Mouse (Mus musculus) liver, embryonic 12.5 days (tissue): ENCODE data around the gene Rnf26. TPM values are rescaled to one million over a fixed set of nuclear protein-coding genes. Genes with fewer than 3 reads are reported as not detected.
"Not testable (repeated sequence)": the region's sequence is repeated elsewhere in the genome, so short reads cannot be mapped to it uniquely, and the experiment has no call there.

Source experiments
- ATAC-seq: fragments of 200-750 bp; cut with Nextera tagmentation; 2 replicates; pipeline ENCODE4 v1.8.0; 2017; ENCODE audit warnings: moderate number of reproducible peaks, mild to moderate bottlenecking, moderate library complexity
- H3K27ac ChIP-seq: fragments of 300-500 bp; sonication (generic); 2 replicates; pipeline ENCODE4 v1.5.1; 2016; ENCODE audit warnings: mild to moderate bottlenecking
- H3K27me3 ChIP-seq: fragments of 300-500 bp; sonication (generic); replicated peaks from 2 replicates; pipeline ENCODE4 v1.6.1; 2016; ENCODE audit warnings: mild to moderate bottlenecking, moderate library complexity
- H3K36me3 ChIP-seq: fragments of 300-500 bp; sonication (generic); 2 replicates; pipeline ENCODE4 v1.6.1; 2016; ENCODE audit warnings: mild to moderate bottlenecking, moderate library complexity
- H3K4me1 ChIP-seq: fragments of 300-500 bp; sonication (generic); 2 replicates; pipeline ENCODE4 v1.6.1; 2016
- H3K4me2 ChIP-seq: fragments of 300-500 bp; sonication (generic); 2 replicates; pipeline ENCODE4 v1.6.1; 2016; ENCODE audit warnings: mild to moderate bottlenecking, moderate library complexity
- H3K4me3 ChIP-seq: fragments of 300-500 bp; sonication (generic); 2 replicates; pipeline ENCODE4 v1.5.1; 2016; ENCODE audit warnings: mild to moderate bottlenecking, moderate library complexity
- H3K9ac ChIP-seq: fragments of 300-500 bp; sonication (generic); 2 replicates; pipeline ENCODE4 v1.6.1; 2016; ENCODE audit warnings: mild to moderate bottlenecking, moderate library complexity
- H3K9me3 ChIP-seq: fragments of 300-500 bp; sonication (generic); replicated peaks from 2 replicates; pipeline ENCODE4 v1.6.1; 2016; ENCODE audit warnings: mild to moderate bottlenecking, moderate library complexity
- WGBS: fragments of 180-500 bp; shearing (Covaris S2); methylation state at CpG from one replicate; pipeline ENCODE4 v1.1.7; 2016; ENCODE audit not compliant: insufficient replicate concordance; 5-methylcytosine and 5-hydroxymethylcytosine counted together
- polyA plus RNA-seq: library from polyadenylated mRNA; unstranded; fragments of >200 nt; fragmentation: Nextera tagmentation; extraction: Ambion mirVana; gene quantifications from 2 replicates; pipeline ENCODE4 v1.2.1, GENCODE M21; 2016

The Rnf26 gene
- polyA plus RNA-seq, 1 experiment from 2014 or later: 58.7 TPM

DNA sequence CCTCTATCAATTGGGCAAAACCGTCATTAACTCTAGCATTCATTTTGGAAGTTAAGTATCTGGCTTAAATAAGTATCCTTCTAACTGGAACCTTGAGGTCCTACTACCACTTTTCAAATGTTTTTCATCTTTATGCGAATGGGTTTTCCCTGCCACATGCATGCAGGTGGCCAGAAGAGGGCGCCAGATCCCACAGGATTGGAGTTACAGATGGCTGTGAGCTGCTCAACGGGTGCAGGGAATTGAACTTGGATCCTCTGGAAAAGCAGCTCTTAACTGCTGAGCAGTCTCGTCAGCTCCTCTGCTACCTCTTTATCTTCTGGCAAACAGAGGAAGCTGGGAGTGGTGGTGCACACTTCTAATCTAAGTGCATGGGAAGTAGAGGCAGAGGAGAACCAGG, 5.7 kb upstream of the Rnf26 start:
- Histone ChIP-seq H3K9me3 (no peaks in the 10 kb centered on the region), H3K36me3 (no peaks in the 10 kb centered on the region), H3K27me3 (no peaks in the 10 kb centered on the region), H3K4me3 (no peak overlapping the region), H3K27ac (no peak overlapping the region), H3K4me1 (peaks cover 8% of the 10 kb centered on the region), H3K9ac (no peak overlapping the region), H3K4me2 (no peak overlapping the region)
- no peak for ATAC-seq
- 34% methylated on average over 5 of the region's 5 CpGs for WGBS

- Histone ChIP-seq H3K9ac (no peak overlapping the region), H3K36me3 (peaks cover 3% of the 10 kb centered on the region; the same call in 1 of the 2 replicates), H3K27me3 (no peaks in the 10 kb centered on the region), H3K4me2 (no peak overlapping the region), H3K9me3 (no peaks in the 10 kb centered on the region), H3K4me1 (peaks cover 18% of the 10 kb centered on the region), H3K4me3 (no peak overlapping the region), H3K27ac (no peak overlapping the region)
- WGBS: 72% methylated on average over 4 of the region's 4 CpGs
- no peak for ATAC-seq
Observed at GRCm38 (mm10) chr9:44116182-44116581, 2.9 kb upstream of the Rnf26 start.

- Histone ChIP-seq H3K27ac (no peak overlapping the region), H3K9ac (no peak overlapping the region), H3K36me3 (peaks cover 7% of the 10 kb centered on the region; the same call in 1 of the 2 replicates), H3K4me2 (no peak overlapping the region), H3K27me3 (no peaks in the 10 kb centered on the region), H3K9me3 (no peaks in the 10 kb centered on the region), H3K4me3 (no peak overlapping the region), H3K4me1 (peaks cover 21% of the 10 kb centered on the region)
- 84% methylated on average over 9 of the region's 9 CpGs for whole genome bisulfite sequencing
- ATAC-seq: no peak
Observed at GRCm38 (mm10) chr9:44115599-44115998, 2.3 kb upstream of the Rnf26 start.

DNA sequence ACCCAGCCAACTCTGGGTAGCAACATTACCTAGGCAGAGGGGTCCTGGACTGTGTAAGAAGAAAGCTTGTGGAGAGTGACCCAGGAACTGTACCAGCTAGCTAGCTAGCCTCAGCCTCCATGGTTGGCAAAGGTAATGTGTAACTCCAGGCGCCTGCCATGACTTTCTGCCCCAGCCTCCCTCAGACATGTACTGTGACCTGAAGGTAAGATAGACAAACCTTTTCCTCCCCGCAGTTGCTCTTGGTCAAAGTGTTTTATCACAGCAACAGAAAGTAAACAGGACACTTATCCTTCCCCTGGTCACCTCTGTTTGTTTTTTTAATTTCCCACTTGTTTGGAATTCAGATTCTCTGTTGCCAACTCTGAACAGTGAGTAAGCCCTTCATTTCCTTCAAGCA, 1.1 kb upstream of the Rnf26 start:
- no peak overlapping the region for H3K4me3 ChIP-seq
- H3K36me3 ChIP-seq: peaks cover 19% of the 10 kb centered on the region
- H3K4me2 ChIP-seq: peak overlapping the region; percentile 62; the same call in 1 of the 2 replicates
- H3K9me3 ChIP-seq: no peaks in the 10 kb centered on the region
- ATAC-seq: no peak
- peak overlapping the region; percentile 56 for H3K9ac ChIP-seq
- no peaks in the 10 kb centered on the region for H3K27me3 ChIP-seq
- peaks cover 33% of the 10 kb centered on the region for H3K4me1 ChIP-seq
- 71% methylated on average over 2 of the region's 2 CpGs for WGBS
- peak overlapping the region; percentile 32; the same call in 1 of the 2 replicates for H3K27ac ChIP-seq

- peak overlapping the region; percentile 73 for H3K4me2 ChIP-seq
- ATAC-seq, H3K27ac ChIP-seq, H3K27me3 ChIP-seq, H3K9me3 ChIP-seq: not testable (repeated sequence)
- H3K9ac ChIP-seq: peak overlapping the region; percentile 93
- 71% methylated on average over 10 of the region's 12 CpGs for WGBS
- H3K4me1 ChIP-seq: peaks cover 58% of the 10 kb centered on the region
- peaks cover 41% of the 10 kb centered on the region for H3K36me3 ChIP-seq
- H3K4me3 ChIP-seq: peak overlapping the region; percentile 93
Observed at GRCm38 (mm10) chr9:44111909-44112308, 1.4 kb downstream of the Rnf26 start.

- Histone ChIP-seq H3K4me1 (peaks cover 63% of the 10 kb centered on the region), H3K4me2 (peak overlapping the region; percentile 42), H3K9me3 (no peaks in the 10 kb centered on the region), H3K36me3 (peaks cover 65% of the 10 kb centered on the region), H3K27ac (peak overlapping the region; percentile 22; the same call in 1 of the 2 replicates), H3K9ac (peak overlapping the region; percentile 47), H3K27me3 (no peaks in the 10 kb centered on the region), H3K4me3 (peak overlapping the region; percentile 25)
- WGBS: 34% methylated on average over 9 of the region's 9 CpGs
- no peak for ATAC-seq
Observed at GRCm38 (mm10) chr9:44109360-44110095, 3.8 kb downstream of the Rnf26 start.

DNA sequence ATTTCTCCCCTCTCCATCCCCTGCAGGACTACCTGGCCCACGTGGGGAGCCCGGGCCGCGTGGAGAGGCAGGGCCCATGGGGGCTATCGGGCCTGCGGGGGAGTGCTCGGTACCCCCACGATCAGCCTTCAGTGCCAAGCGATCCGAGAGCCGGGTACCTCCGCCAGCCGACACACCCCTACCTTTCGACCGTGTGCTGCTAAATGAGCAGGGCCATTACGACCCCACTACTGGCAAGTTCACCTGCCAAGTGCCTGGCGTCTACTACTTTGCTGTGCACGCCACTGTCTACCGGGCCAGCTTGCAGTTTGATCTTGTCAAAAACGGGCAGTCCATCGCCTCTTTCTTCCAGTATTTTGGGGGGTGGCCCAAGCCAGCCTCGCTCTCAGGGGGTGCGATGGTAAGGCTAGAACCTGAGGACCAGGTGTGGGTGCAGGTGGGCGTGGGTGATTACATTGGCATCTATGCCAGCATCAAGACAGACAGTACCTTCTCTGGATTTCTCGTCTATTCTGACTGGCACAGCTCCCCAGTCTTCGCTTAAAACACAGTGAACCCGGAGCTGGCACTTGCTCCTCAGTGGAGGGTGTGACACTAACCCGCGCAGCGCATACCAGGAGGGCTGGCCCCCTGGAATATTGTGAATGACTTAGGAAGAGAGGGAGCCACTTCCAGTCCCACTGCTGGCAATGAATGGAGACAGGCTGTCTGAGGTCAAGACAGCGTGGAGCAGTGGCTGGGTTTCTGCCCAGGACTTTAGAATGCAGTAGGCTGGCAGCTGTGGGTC, 4.9 kb downstream of the Rnf26 start:
- Histone ChIP-seq H3K27ac (no peak overlapping the region), H3K4me2 (peak overlapping the region; percentile 42)
- WGBS: 83% methylated on average over 31 of the region's 31 CpGs

GRCm38 (mm10) chr9:44107557-44108179, 5.6 kb downstream of the Rnf26 start:
- Histone ChIP-seq H3K9me3 (no peaks in the 10 kb centered on the region), H3K36me3 (peaks cover 70% of the 10 kb centered on the region), H3K4me2 (peak overlapping the region; percentile 18; the same call in 1 of the 2 replicates), H3K4me3 (no peak overlapping the region), H3K9ac (no peak overlapping the region; the same call in 1 of the 2 replicates), H3K4me1 (peaks cover 53% of the 10 kb centered on the region), H3K27ac (no peak overlapping the region), H3K27me3 (no peaks in the 10 kb centered on the region)
- 70% methylated on average over 25 of the region's 25 CpGs for WGBS
- ATAC-seq: no peak

More for the DNA sequence above, 4.9 kb downstream of the Rnf26 start:
- peaks cover 53% of the 10 kb centered on the region for H3K4me1 ChIP-seq
- peaks cover 70% of the 10 kb centered on the region for H3K36me3 ChIP-seq
- 0 out of 2 replicates have a peak overlapping the region, but pooled peaks have one; percentile 9 for H3K9ac ChIP-seq
- no peak overlapping the region for H3K4me3 ChIP-seq
- H3K9me3 ChIP-seq: no peaks in the 10 kb centered on the region
- H3K27me3 ChIP-seq: no peaks in the 10 kb centered on the region
- no peak for ATAC-seq

DNA sequence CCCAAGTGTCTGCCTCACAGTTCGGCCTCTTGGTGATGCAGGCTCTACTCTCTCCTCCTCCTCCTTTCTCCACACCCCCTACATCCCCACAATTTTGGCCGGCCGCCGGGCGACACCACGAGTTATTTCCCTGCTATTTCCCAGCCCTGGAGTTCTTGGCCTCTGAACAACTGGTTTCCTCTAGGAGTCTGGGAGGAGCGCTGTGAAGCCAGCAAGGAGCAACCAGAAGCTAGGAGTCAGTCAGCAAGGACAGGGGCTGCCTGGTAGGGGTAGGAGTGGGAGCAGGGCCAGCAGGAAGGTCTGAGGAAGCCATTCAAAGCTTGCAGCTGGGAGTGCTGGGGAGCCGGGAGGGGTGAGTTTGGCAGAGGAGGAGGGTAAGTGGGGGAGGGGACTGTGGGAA, 6.2 kb downstream of the Rnf26 start, which contains the start of gene C1qtnf5:
Gene C1qtnf5, plus strand, starts transcription at position 136 of the 400 bp plus-strand sequence.
- H3K27ac ChIP-seq: no peak within 1 kb of the TSS; the same call in 1 of the 2 replicates
- H3K4me3 ChIP-seq: no peak within 1 kb of the TSS
- H3K36me3 ChIP-seq: peaks cover 70% of the 10 kb centered on the region
- H3K27me3 ChIP-seq: no peaks in the 10 kb centered on the region
- ATAC-seq: no peak
- peak within 1 kb of the TSS; percentile 18; the same call in 1 of the 2 replicates for H3K4me2 ChIP-seq
- H3K9ac ChIP-seq: no peak within 1 kb of the TSS; the same call in 1 of the 2 replicates
- H3K4me1 ChIP-seq: peaks cover 53% of the 10 kb centered on the region
- 78% methylated on average over 8 of the region's 8 CpGs for WGBS
- H3K9me3 ChIP-seq: no peaks in the 10 kb centered on the region

GRCm38 (mm10) chr9:44106596-44106995, 6.7 kb downstream of the Rnf26 start:
- WGBS: 93% methylated on average over 4 of the region's 4 CpGs

DNA sequence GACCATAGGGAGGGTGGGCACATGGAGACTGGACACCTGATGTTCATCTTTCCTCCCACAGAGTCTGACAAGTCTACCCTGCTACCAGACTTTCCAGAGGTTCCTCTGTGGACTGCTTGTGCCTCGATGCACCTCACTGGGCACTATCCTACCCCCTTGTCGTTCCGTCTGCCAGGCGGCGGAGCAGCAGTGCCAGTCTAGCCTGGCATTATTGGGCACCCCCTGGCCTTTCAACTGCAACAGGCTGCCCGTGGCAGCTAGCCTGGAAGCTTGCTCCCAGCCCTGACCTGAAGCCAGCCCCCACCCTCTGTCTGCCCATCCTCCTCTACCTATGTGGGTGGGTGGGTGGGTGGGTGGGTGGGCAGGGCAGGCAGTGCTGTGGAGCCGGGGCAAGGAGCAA, 7.1 kb downstream of the Rnf26 start:
- no peak for ATAC-seq
- Histone ChIP-seq H3K36me3 (peaks cover 67% of the 10 kb centered on the region), H3K4me1 (peaks cover 48% of the 10 kb centered on the region), H3K4me2 (no peak overlapping the region), H3K9me3 (no peaks in the 10 kb centered on the region), H3K27me3 (no peaks in the 10 kb centered on the region), H3K4me3 (no peak overlapping the region), H3K27ac (no peak overlapping the region; the same call in 1 of the 2 replicates), H3K9ac (no peak overlapping the region)
- WGBS: 94% methylated on average over 7 of the region's 7 CpGs

More at GRCm38 (mm10) chr9:44106596-44106995, 6.7 kb downstream of the Rnf26 start:
- H3K4me1 ChIP-seq: peaks cover 48% of the 10 kb centered on the region
- no peak overlapping the region for H3K4me3 ChIP-seq
- no peaks in the 10 kb centered on the region for H3K27me3 ChIP-seq
- ATAC-seq: no peak
- peaks cover 68% of the 10 kb centered on the region for H3K36me3 ChIP-seq
- H3K9me3 ChIP-seq: no peaks in the 10 kb centered on the region
- H3K9ac ChIP-seq: no peak overlapping the region
- no peak overlapping the region for H3K4me2 ChIP-seq
- H3K27ac ChIP-seq: no peak overlapping the region; the same call in 1 of the 2 replicates
